Mouse (Mus musculus): Measurements from ENCODE around the gene Ceacam15. TPM values are rescaled to one million over a fixed set of nuclear protein-coding genes. Genes with fewer than 3 reads are reported as not detected.
"Not testable (repeated sequence)": the region's sequence is repeated elsewhere in the genome, so short reads cannot be mapped to it uniquely, and the experiment has no call there.

Ceacam15 gene
- total and polyA plus RNA-seq, 2 experiments from 2014 or later: not detected

GRCm38 (mm10) chr7:16673823-16674222 is 1.7 kb downstream of the Ceacam15 start:
- DNase-seq (ENCODE audit: low spot score): no peak
- no peaks in the 10 kb centered on the region for H3K27me3 ChIP-seq (ENCODE audit: insufficient read depth, low read length)
- H3K4me2 ChIP-seq (ENCODE audit: low read depth, low read length, poor library complexity, severe bottlenecking): no peak overlapping the region
- no peak overlapping the region for H3K27ac ChIP-seq (ENCODE audit: low read depth, low read length)
- ATAC-seq (ENCODE audit: low FRiP score): no peak
- no peak overlapping the region for H3K4me3 ChIP-seq (ENCODE audit: low read depth, low read length)
- H3K9ac ChIP-seq (replicated peaks; ENCODE audit: low read length, poor library complexity, severe bottlenecking): no peak overlapping the region
- H3K4me1 ChIP-seq (ENCODE audit: insufficient read depth, low read length): no peaks in the 10 kb centered on the region
- no peak for TF ChIP-seq CTCF (IDR thresholded peaks at IDR 0.05)
- WGBS: 80% methylated on average over 1 of the region's 1 CpGs
- H3K36me3 ChIP-seq (ENCODE audit: insufficient read depth, low read length): no peaks in the 10 kb centered on the region
- no peaks in the 10 kb centered on the region for H3K9me3 ChIP-seq (ENCODE audit: low read length)

GRCm38 (mm10) chr7:16668331-16668930 is 7.1 kb downstream of the Ceacam15 start:
- H3K36me3 ChIP-seq (ENCODE audit: insufficient read depth, low read length); H3K27ac ChIP-seq (ENCODE audit: low read depth, low read length); ATAC-seq (ENCODE audit: low FRiP score); H3K9me3 ChIP-seq (ENCODE audit: low read length); H3K4me1 ChIP-seq (ENCODE audit: insufficient read depth, low read length); H3K9ac ChIP-seq (replicated peaks; ENCODE audit: low read length, poor library complexity, severe bottlenecking); DNase-seq (ENCODE audit: low spot score); H3K4me2 ChIP-seq (ENCODE audit: low read depth, low read length, poor library complexity, severe bottlenecking); H3K27me3 ChIP-seq (ENCODE audit: insufficient read depth, low read length); H3K4me3 ChIP-seq (ENCODE audit: low read depth, low read length): not testable (repeated sequence)
- 85% methylated on average over 4 of the region's 5 CpGs for WGBS

GRCm38 (mm10) chr7:16644260-16644659 is 31.2 kb downstream of the Ceacam15 start:
- Histone ChIP-seq H3K27me3 (ENCODE audit: insufficient read depth, low read length) (no peaks in the 10 kb centered on the region), H3K4me1 (ENCODE audit: insufficient read depth, low read length) (no peaks in the 10 kb centered on the region), H3K27ac (ENCODE audit: low read depth, low read length) (no peak overlapping the region), H3K4me2 (ENCODE audit: low read depth, low read length, poor library complexity, severe bottlenecking) (no peak overlapping the region), H3K9me3 (ENCODE audit: low read length) (no peaks in the 10 kb centered on the region), H3K9ac (replicated peaks; ENCODE audit: low read length, poor library complexity, severe bottlenecking) (no peak overlapping the region), H3K36me3 (ENCODE audit: insufficient read depth, low read length) (no peaks in the 10 kb centered on the region), H3K4me3 (ENCODE audit: low read depth, low read length) (no peak overlapping the region)
- TF ChIP-seq CTCF (IDR thresholded peaks at IDR 0.05): no peak
- ATAC-seq (ENCODE audit: low FRiP score): no peak
- no peak for DNase-seq (ENCODE audit: low spot score)
- WGBS: 52% methylated on average over 12 of the region's 12 CpGs

GRCm38 (mm10) chr7:16643106-16643505 is 32.4 kb downstream of the Ceacam15 start:
- H3K27me3 ChIP-seq (ENCODE audit: insufficient read depth, low read length); H3K4me2 ChIP-seq (ENCODE audit: low read depth, low read length, poor library complexity, severe bottlenecking); DNase-seq (ENCODE audit: low spot score); H3K9ac ChIP-seq (replicated peaks; ENCODE audit: low read length, poor library complexity, severe bottlenecking); H3K4me1 ChIP-seq (ENCODE audit: insufficient read depth, low read length); H3K27ac ChIP-seq (ENCODE audit: low read depth, low read length); H3K4me3 ChIP-seq (ENCODE audit: low read depth, low read length); H3K36me3 ChIP-seq (ENCODE audit: insufficient read depth, low read length); ATAC-seq (ENCODE audit: low FRiP score); H3K9me3 ChIP-seq (ENCODE audit: low read length): not testable (repeated sequence)
- 79% methylated on average over 3 of the region's 4 CpGs for WGBS

GRCm38 (mm10) chr7:16639028-16639427 is 36.5 kb downstream of the Ceacam15 start:
- H3K4me3 ChIP-seq (ENCODE audit: low read depth, low read length): no peak overlapping the region
- no peaks in the 10 kb centered on the region for H3K4me1 ChIP-seq (ENCODE audit: insufficient read depth, low read length)
- WGBS: 63% methylated on average over 3 of the region's 3 CpGs
- no peaks in the 10 kb centered on the region for H3K9me3 ChIP-seq (ENCODE audit: low read length)
- no peak for TF ChIP-seq CTCF (IDR thresholded peaks at IDR 0.05)
- no peak overlapping the region for H3K27ac ChIP-seq (ENCODE audit: low read depth, low read length)
- no peak overlapping the region for H3K4me2 ChIP-seq (ENCODE audit: low read depth, low read length, poor library complexity, severe bottlenecking)
- no peak overlapping the region for H3K9ac ChIP-seq (replicated peaks; ENCODE audit: low read length, poor library complexity, severe bottlenecking)
- no peak for ATAC-seq (ENCODE audit: low FRiP score)
- no peaks in the 10 kb centered on the region for H3K36me3 ChIP-seq (ENCODE audit: insufficient read depth, low read length)
- peak; percentile 88 for DNase-seq (ENCODE audit: low spot score)
- no peaks in the 10 kb centered on the region for H3K27me3 ChIP-seq (ENCODE audit: insufficient read depth, low read length)

- H3K4me2 ChIP-seq (ENCODE audit: low read depth, low read length, poor library complexity, severe bottlenecking): no peak overlapping the region
- no peak overlapping the region for H3K9ac ChIP-seq (replicated peaks; ENCODE audit: low read length, poor library complexity, severe bottlenecking)
- no peak overlapping the region for H3K4me3 ChIP-seq (ENCODE audit: low read depth, low read length)
- H3K27me3 ChIP-seq (ENCODE audit: insufficient read depth, low read length): no peaks in the 10 kb centered on the region
- no peaks in the 10 kb centered on the region for H3K4me1 ChIP-seq (ENCODE audit: insufficient read depth, low read length)
- ATAC-seq (ENCODE audit: low FRiP score) (no peak), DNase-seq (ENCODE audit: low spot score) (no peak)
- no peak for TF ChIP-seq CTCF (IDR thresholded peaks at IDR 0.05)
- H3K36me3 ChIP-seq (ENCODE audit: insufficient read depth, low read length): no peaks in the 10 kb centered on the region
- no peak overlapping the region for H3K27ac ChIP-seq (ENCODE audit: low read depth, low read length)
- WGBS: 55% methylated on average over 3 of the region's 3 CpGs
- no peaks in the 10 kb centered on the region for H3K9me3 ChIP-seq (ENCODE audit: low read length)
Measured at GRCm38 (mm10) chr7:16635116-16635515, 40.4 kb downstream of the Ceacam15 start.

GRCm38 (mm10) chr7:16633913-16634312 is 41.6 kb downstream of the Ceacam15 start:
- H3K9me3 ChIP-seq (ENCODE audit: low read length); DNase-seq (ENCODE audit: low spot score); H3K4me2 ChIP-seq (ENCODE audit: low read depth, low read length, poor library complexity, severe bottlenecking); ATAC-seq (ENCODE audit: low FRiP score); H3K27me3 ChIP-seq (ENCODE audit: insufficient read depth, low read length); H3K4me3 ChIP-seq (ENCODE audit: low read depth, low read length); H3K27ac ChIP-seq (ENCODE audit: low read depth, low read length); H3K36me3 ChIP-seq (ENCODE audit: insufficient read depth, low read length); H3K9ac ChIP-seq (replicated peaks; ENCODE audit: low read length, poor library complexity, severe bottlenecking); H3K4me1 ChIP-seq (ENCODE audit: insufficient read depth, low read length): not testable (repeated sequence)
- WGBS: 12% methylated on average over 10 of the region's 10 CpGs
